Mouse (Mus musculus): ENCODE results near the gene Dhx35.

Gene Dhx35

GRCm38 (mm10) chr2:158803575-158803974 is 9.0 kb downstream of the Dhx35 start:
- no peak for DNase-seq (ENCODE audit: low read depth)

GRCm38 (mm10) chr2:158815686-158816085 is 21.1 kb downstream of the Dhx35 start:
- DNase-seq (ENCODE audit: low read depth), result no peak

- DNase-seq (ENCODE audit: low read depth), result no peak
Measured at GRCm38 (mm10) chr2:158816239-158816638, 21.6 kb downstream of the Dhx35 start.

GRCm38 (mm10) chr2:158817708-158818107 is 23.1 kb downstream of the Dhx35 start:
- DNase-seq (ENCODE audit: low read depth), result no peak

- DNase-seq (ENCODE audit: low read depth), result peak; percentile 6
Measured at GRCm38 (mm10) chr2:158828124-158828523, 33.5 kb downstream of the Dhx35 start.

GRCm38 (mm10) chr2:158829746-158830145 is 35.1 kb downstream of the Dhx35 start:
- DNase-seq (ENCODE audit: low read depth), result no peak

- DNase-seq (ENCODE audit: low read depth), result no peak
Measured at GRCm38 (mm10) chr2:158833221-158833620, 38.6 kb downstream of the Dhx35 start.

GRCm38 (mm10) chr2:158833645-158834044 is 39.0 kb downstream of the Dhx35 start:
- no peak for DNase-seq (ENCODE audit: low read depth)

- DNase-seq (ENCODE audit: low read depth), result no peak
Measured at GRCm38 (mm10) chr2:158843287-158843686, 48.7 kb downstream of the Dhx35 start.

GRCm38 (mm10) chr2:158845031-158845430 is 50.4 kb downstream of the Dhx35 start:
- DNase-seq (ENCODE audit: low read depth), result no peak

GRCm38 (mm10) chr2:158846208-158846607 is 51.6 kb downstream of the Dhx35 start:
- DNase-seq (ENCODE audit: low read depth), result no peak

- DNase-seq (ENCODE audit: low read depth), result no peak
Measured at GRCm38 (mm10) chr2:158847991-158848390, 53.4 kb downstream of the Dhx35 start.

GRCm38 (mm10) chr2:158849416-158849815 is 54.8 kb downstream of the Dhx35 start:
- DNase-seq (ENCODE audit: low read depth), result peak; percentile 6

- DNase-seq (ENCODE audit: low read depth), result peak; percentile 53
Measured at GRCm38 (mm10) chr2:158852579-158852978, 58.0 kb downstream of the Dhx35 start.

GRCm38 (mm10) chr2:158856896-158857499 is 62.4 kb downstream of the Dhx35 start:
- no peak for DNase-seq (ENCODE audit: low read depth)

GRCm38 (mm10) chr2:158857579-158857978 is 63.0 kb downstream of the Dhx35 start:
- no peak for DNase-seq (ENCODE audit: low read depth)

- DNase-seq (ENCODE audit: low read depth), result no peak
Measured at GRCm38 (mm10) chr2:158861115-158861514, 66.5 kb downstream of the Dhx35 start.

GRCm38 (mm10) chr2:158863341-158864125 is 68.9 kb downstream of the Dhx35 start:
- peak; percentile 83 for DNase-seq (ENCODE audit: low read depth)

GRCm38 (mm10) chr2:158864126-158864458 is 69.5 kb downstream of the Dhx35 start:
- DNase-seq (ENCODE audit: low read depth), result no peak

- peak; percentile 78 for DNase-seq (ENCODE audit: low read depth)
Measured at GRCm38 (mm10) chr2:158865358-158865757, 70.8 kb downstream of the Dhx35 start.

GRCm38 (mm10) chr2:158886571-158886970 is 92.0 kb downstream of the Dhx35 start:
- DNase-seq (ENCODE audit: low read depth), result peak; percentile 61

GRCm38 (mm10) chr2:158888531-158888930 is 93.9 kb downstream of the Dhx35 start:
- no peak for DNase-seq (ENCODE audit: low read depth)

GRCm38 (mm10) chr2:158889201-158889600 is 94.6 kb downstream of the Dhx35 start:
- DNase-seq (ENCODE audit: low read depth), result no peak

GRCm38 (mm10) chr2:158891319-158891718 is 96.7 kb downstream of the Dhx35 start:
- no peak for DNase-seq (ENCODE audit: low read depth)

Measured in induced T-regulatory cell, adult 2 months (primary cell).